Mouse (Mus musculus) bone marrow macrophage, adult 2 months (primary cell): ENCODE results near the gene Mrpl39.

Experiments used
- CTCF ChIP-seq: IDR thresholded peaks from 2 replicates; pipeline ENCODE4 v1.5.1; 2012; ENCODE audit warnings: low read depth, mild to moderate bottlenecking, low read length, moderate library complexity
- POLR2A ChIP-seq: IDR thresholded peaks from 2 replicates; pipeline ENCODE4 v1.6.1; 2012; ENCODE audit warnings: mild to moderate bottlenecking, low read depth, low read length, borderline replicate concordance

DNA sequence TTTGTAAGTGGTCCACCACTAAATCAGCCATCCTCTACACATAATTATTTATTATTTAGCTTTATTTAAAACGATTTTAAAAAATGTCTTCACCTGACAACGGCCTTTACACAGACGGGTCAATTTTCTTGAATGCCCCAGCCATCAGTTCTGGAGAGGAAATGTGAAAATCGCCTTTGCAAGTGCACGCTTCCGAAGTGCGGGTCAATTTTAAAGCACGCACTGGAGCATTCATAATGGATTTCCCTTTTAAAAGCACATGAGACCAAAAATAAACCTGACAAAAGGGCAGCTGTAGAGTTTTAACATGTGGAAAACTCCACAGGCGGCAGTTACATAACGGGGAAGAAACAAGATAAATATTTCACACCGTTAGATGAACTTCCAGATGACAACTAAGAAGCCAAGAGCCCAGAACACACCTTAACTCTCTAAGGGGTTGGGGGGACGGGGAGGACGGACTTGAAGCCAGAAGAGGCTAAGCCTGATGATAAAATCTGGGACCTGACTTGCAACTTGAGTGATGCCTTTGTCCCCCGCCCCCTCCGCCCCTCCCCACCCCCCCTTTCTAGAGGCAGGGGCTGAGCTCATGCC, 37.8 kb upstream of the Mrpl39 start:
- TF ChIP-seq POLR2A (no peak), CTCF (no peak)
